16 mouse cellular contexts compared by ENCODE assay signal in genomic region chr16:90260097-90260496, GRCm38 (mm10).
"Had no signal": no experiment of that assay in that cellular context is flagged by ENCODE, and none has a peak within 500 bp of the region (broad histone marks: within the 10 kb centered on the region; RNA-seq: fewer than 3 reads in every experiment).

No protein-coding gene starts in this region.

- ATAC-seq: liver, postnatal 0 days; lung, postnatal 0 days; midbrain, embryonic 13.5 days; midbrain, embryonic 15.5 days had no signal

- H3K9ac ChIP-seq: liver, embryonic 15.5 days; liver, postnatal 0 days; midbrain, embryonic 13.5 days; midbrain, embryonic 15.5 days; neural tube, embryonic 12.5 days; stomach, embryonic 15.5 days had no signal

- H3K4me1 ChIP-seq: midbrain, embryonic 15.5 days; neural tube, embryonic 12.5 days; stomach, embryonic 15.5 days had no signal

- H3K27me3 ChIP-seq: liver, embryonic 15.5 days; megakaryocyte, embryonic 14.5 days; midbrain, embryonic 13.5 days; midbrain, embryonic 15.5 days; neural tube, embryonic 12.5 days; stomach, embryonic 15.5 days had no signal

- H3K4me3 ChIP-seq: liver, embryonic 15.5 days; midbrain, embryonic 13.5 days; midbrain, embryonic 15.5 days; neural tube, embryonic 12.5 days; stomach, embryonic 15.5 days had no signal

- H3K4me2 ChIP-seq: liver, embryonic 15.5 days; midbrain, embryonic 11.5 days; midbrain, embryonic 13.5 days; midbrain, embryonic 15.5 days; neural tube, embryonic 12.5 days; stomach, embryonic 15.5 days had no signal

- H3K9me3 ChIP-seq: liver, embryonic 15.5 days; megakaryocyte, embryonic 14.5 days; midbrain, embryonic 13.5 days; midbrain, embryonic 15.5 days; neural tube, embryonic 12.5 days; stomach, embryonic 15.5 days had no signal

- H3K27ac ChIP-seq: liver, embryonic 15.5 days; macrophage; midbrain, embryonic 13.5 days; midbrain, embryonic 15.5 days; neural tube, embryonic 12.5 days; stomach, embryonic 15.5 days; stomach, postnatal 0 days had no signal

- DNase-seq: liver, postnatal 0 days; lung, adult 2 months; right cerebral cortex, postnatal 14 days; thymus, adult 2 months; thymus, postnatal 25 days; thymus, postnatal 4 days had no signal
